Mouse (Mus musculus): ENCODE measurements at regions not wholly inside any gene's neighbourhood (a gene's known extent, or its start where the extent isn't known, plus 50 kb on each side); places are given as distances from the start of the nearest gene placed in this dataset.

DNA sequence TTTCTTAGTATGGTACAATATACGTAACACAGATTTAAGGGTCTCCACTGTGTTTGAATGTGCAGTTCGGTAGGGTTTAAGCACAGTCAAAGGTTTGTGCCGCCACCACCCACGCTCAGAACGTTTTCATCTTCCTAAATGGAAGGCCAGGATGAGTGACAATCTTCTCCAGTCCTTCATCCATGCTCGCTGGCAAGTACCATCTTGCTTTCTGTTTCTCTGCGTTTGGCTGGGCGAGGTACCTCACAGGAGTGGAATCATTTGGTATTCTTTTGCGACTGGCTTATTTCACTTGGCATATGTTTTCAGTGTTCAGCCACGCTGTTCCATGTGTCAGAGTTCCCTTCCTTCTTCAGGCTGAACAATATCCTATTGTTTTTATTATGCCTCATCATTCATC lies 342.3 kb downstream of the Pax1 start:
- DNase-seq (ENCODE audit: low read depth, low spot score): no peak

DNA sequence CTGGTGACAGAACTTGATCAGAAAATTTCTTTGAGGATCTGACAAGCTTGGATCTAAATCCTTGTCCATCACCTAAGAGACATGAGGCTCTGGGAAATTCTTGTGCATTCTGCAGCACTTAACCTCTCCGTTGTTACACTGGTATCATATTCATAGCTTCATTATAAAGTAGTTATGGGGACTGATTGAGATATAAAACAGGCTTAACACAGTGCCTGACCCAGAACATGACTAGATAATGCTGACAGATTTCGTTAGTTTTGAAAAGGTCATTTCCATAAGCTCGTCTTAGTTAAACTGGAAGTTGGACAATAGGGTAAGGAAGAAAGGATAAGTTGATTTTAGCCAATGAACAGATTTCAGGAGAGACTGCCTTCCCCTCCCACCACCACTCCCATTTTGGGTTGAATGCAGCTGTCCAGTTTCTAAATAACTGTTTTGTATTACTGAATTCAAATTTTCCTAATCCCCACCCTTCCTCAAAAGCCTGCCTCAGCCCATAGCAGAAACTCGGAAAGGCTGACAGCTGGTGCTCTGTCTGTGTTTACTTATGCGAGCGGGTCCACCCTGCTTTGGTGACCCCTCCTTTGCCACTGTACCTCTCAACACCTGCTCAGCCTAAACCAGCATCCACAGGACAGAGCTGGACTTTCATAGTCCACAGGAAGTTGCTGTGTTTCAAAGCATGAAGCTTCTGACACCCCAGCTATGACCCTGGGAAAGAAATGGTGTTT lies 340.8 kb downstream of the Pax1 start:
- no peak for DNase-seq (ENCODE audit: low read depth, low spot score)

DNA sequence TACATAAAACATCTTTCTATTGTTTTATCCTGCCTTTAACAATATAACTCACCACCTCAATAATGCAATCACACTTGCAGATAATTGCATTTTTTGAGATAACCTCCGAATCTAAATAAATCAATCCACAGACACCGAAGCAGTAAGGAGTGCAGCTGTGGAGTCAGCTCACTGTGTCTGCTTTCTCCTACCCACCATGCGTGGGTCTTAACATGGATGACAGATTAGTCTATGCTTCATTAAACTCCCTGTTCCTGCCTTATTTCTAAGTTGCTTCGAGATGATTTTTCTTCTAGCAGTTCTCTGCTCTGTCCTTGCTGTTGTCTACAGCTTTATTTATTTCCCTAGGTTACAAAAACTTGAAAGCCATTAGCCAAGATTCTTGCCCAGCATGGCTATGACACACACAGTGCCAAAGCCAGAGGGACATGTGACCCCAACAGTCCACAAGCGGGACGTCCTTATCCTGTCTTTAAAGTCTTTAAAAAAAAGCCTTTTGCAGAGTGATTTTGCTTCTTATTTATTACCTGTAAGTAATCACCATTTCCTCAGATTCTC lies 337.9 kb downstream of the Pax1 start:
- no peak for DNase-seq (ENCODE audit: low read depth, low spot score)

DNA sequence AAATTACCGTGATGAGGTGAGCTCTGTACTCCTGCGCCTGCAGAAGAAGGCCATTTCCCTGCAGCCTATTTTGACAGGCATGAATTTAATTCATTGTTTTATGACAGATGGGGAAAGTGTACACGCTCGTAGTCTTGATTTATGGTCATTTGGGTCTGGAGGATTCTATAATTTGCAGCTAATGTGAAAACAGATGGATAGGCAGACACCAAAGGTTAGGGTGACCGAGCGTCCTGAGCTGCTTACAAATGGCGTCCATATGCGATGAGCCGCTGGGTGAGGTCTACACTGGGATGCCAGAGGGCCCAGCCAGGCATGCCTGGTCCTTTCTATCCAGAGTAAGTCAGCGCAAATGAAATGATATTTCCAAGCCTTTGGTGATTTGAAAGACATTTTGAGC lies 330.2 kb downstream of the Pax1 start:
- DNase-seq (ENCODE audit: low read depth, low spot score): no peak

DNA sequence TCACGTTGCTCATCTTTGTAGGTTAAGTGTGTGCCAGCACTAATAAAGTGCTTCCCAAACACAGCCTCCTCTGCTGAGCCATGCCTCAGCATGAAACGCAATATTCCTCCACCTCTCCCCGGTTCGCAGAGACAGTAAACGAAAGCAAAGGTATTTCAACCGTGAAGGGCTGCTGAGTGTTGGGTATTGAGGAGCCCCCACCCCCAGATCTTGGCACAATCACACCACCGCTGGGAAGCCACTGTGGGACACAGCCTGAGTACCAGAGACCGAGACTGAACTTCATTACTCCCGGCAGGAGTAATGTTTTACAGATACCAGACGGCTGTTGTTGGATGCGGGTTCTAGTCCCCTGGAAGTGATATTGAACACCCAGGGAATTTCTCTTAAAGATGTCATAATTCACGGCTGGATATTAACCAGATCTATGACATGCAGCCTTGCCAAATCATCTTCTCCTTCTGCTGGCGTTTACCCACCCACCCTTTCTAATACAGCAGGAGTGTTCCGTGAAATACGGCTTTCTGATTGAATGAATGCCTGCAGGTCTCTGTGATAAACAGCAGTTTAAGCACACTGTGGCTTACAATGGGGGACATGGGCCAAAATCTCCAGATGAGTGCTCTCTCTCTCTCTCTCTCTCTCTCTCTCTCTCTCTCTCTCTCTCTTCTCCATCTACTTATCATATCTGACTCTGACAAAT lies 328.9 kb downstream of the Pax1 start:
- DNase-seq (ENCODE audit: low read depth, low spot score): no peak

DNA sequence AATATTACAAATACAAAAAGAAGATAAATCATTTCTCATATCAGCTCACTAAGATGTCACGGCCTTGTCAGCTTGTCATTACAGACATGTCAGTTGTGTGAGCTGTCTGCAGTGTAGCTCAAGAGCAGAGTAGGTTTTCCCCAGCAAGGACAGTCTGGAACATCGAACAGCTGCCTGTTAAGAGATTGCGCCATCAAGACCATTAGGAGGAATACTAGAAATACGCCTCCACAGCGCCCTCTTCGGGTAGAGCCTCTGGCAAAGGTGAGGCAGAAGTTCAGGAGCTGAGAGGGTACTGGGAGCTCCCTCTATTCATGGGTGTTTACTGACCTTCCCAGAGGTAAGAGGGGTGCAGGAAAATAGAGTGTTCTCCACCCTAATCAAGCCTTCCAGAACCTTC lies 327.0 kb downstream of the Pax1 start:
- DNase-seq (ENCODE audit: low read depth, low spot score): peak; percentile 76

DNA sequence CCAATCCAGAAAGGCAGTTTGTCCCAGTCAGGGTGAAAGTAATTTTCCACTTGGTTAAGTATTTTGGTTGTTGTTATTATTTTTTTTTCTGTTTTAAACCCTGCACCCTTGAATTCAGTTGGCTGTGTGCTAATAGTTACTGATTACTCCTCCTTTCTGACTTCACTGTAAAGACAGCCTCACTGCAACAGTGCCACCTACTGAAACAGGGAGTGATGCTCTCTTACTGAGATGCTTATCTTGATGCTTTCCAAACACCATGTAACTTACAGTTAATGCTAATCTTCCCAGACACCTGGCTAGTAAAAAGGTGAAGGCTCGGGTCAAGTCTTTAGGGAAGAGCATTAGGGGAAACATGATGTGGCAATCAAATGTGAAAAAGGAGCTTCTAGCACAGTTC lies 294.9 kb downstream of the Pax1 start:
- peak; percentile 16 for DNase-seq (ENCODE audit: low read depth, low spot score)

DNA sequence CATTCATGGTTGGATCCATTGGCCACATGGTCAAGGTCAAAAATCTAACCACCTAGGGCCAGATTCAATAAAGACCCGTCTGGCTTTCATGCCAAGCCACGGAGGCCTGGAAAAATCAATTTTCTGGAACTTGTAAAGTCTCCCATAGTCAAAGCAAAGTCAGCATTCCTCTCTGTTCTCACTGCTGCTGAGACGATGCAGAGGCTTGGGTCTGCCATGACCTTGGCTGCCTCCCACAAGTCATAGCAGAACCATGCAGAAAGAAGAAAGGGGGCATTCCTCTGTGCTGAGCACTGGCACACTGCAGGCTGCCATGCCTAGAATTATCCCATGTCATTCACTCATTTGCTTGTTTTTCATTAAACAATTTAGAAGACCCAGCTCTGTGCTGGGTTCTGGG lies 288.5 kb downstream of the Pax1 start:
- no peak for DNase-seq (ENCODE audit: low read depth, low spot score)

DNA sequence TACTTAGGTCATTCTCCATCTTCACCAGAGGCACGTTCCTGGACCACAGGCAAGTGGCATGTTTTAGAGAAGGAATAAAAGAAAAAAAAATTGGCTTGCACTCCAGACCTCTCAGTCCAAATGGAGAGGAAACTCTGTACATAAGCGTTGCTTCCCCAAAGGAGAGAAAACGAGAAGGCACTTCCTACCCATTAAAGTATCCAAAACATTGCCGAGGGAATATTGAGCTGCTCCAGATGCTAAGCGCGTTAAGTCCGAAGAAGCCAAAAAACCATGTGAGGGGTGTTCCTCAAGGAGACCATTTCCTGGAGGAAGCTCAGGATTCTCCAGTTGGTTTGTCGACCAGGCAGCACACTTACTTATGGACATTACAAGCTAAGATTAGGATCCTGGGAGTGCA lies 286.2 kb downstream of the Pax1 start:
- DNase-seq (ENCODE audit: low read depth, low spot score): no peak

DNA sequence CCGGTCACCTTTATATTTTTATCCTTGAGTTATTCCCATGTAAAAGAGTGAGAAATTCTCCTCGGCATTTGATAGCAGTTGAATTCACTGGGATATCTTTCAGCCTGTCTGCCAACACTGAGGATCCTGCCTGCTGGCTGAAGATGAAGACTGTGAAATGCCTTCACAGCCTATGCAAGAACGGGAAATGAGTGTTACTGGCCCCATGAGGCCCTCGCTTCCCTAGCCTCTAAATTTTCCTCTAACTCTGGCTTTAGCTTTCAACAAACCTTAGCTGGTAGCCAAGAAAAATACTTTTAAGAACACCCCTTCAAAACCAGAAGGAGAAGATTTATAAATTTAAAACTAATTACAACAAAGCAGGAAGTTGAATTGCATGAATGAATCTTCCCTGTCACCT lies 285.8 kb downstream of the Pax1 start:
- no peak for DNase-seq (ENCODE audit: low read depth, low spot score)

DNA sequence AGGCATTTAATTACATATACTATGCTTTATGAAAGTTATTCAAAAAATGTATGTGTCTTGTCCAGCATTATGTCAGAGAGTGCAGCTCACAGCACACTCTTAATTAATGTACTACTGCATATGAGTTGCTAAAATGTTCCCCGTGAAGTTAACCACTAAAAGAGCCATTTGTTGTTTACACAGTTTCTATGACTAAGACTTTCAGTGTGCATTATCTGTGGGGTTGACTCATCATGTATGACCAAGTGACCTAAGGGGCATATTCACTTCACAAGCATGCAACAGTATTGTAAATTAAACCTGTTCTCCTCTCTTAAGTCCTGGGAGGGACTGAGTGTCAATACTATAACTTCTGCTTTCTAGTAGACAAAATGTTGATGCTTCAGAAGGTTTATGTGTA lies 276.2 kb downstream of the Pax1 start:
- DNase-seq (ENCODE audit: low read depth, low spot score): no peak

DNA sequence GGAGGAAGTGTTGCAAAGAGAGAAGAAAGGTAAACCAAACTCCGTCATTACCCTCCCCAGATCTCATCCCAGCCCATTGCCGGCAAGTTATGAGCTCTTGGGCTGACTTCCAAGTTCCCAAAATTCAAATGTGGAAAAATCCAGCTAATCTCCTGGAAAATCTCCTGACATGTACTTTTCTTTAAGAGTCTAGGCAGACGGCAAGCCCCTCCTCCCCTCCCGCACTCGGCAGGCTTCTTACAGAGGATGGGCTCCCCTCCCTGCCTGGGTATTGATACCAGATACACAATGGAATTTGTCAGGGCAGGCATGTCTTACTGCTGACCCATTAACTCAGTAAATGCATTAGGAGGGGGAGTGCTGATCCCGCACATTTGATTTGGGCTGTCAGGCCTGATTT lies 271.0 kb downstream of the Pax1 start:
- no peak for DNase-seq (ENCODE audit: low read depth, low spot score)

DNA sequence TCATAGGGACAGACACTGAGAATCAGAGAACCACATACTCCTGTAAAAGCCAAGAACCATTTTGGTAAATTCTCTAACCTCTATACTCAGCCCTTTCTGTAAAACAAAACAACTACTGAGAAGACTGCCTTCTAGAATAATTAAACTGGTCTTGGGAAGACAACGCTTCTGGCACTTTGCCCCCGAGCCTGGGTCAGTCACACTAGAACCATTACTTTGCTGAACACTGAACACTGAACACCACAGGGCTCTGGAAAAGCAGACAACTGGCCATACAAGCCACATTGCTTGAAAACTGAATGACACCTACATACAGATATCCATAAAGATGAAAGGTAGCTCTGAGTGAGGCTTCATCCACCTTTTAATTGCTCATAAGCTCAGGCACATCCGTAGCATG lies 268.0 kb downstream of the Pax1 start:
- no peak for DNase-seq (ENCODE audit: low read depth, low spot score)

DNA sequence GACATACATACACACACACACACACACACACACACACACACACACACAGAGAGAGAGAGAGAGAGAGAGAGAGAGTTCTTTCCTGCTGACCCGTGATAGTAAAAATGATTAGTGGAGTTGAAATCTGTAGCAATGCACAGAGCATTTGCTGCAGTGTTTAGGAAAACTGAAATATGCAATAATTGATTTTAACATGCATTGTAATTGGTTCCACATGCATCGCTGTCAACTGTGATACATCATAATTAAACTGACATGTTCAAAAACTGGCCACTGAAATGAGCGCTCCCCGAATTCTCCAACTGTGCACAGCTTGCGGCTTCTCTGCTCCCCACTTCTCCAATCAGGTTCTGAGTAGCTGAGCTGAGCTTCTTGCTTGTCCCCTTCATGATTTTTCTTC lies 265.4 kb downstream of the Pax1 start:
- DNase-seq (ENCODE audit: low read depth, low spot score): no peak

DNA sequence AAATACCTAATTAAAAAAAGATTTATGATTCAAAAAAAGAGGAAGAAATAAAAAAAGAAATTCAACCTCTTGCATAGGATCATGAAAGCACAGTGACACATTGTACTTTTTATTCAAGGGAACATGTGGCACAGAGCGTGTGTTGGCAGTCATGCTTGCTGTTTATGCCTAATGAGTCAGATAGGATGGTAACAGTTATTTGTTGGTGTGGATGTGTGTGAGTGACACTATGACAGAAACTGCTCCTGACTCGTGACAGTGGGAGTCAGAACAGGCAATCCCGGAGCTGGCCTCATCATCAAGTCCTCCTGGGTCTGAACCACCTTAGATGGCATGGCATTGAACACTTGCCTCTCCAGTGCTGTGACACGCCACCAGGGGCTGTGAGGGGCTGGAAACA lies 261.4 kb downstream of the Pax1 start:
- DNase-seq (ENCODE audit: low read depth, low spot score): no peak

DNA sequence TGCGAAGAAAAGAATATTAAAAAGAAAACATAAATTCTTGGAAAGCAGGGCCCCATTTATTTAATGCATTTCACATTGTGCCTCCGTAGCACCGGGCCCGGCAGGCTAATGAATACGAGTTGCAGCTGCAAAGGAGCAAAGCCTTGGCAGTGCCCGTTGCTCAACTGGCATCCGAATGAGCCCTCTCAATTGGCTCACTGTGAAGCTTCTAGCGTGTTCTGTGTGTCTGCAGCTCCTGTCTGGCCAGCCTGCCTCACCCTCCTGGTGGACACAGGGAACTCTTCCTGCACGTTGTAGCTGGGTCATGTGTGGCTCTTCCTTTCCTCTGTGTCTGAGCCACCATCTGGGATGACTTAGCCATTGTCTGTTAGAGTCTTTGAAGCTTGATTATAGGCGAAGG lies 256.1 kb downstream of the Pax1 start:
- no peak for DNase-seq (ENCODE audit: low read depth, low spot score)

DNA sequence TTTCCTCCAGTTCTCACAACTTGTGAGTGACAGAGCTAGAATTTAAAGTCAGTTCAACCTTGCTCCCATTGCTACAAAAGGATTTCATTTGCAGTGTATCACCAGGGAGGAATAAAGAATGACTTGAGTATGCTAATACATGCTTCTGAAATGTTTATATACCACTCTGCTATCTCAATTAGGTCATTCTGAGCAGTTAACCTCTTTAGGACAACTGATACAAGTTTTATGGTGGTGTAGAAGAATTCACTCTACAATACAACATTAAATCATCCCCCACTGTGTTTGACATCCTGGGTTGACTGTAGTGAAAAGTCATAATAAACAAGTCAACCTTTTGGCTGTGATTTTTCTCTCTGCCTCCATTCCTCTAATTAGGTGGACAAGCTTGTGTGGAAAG lies 248.6 kb downstream of the Pax1 start:
- no peak for DNase-seq (ENCODE audit: low read depth, low spot score)

DNA sequence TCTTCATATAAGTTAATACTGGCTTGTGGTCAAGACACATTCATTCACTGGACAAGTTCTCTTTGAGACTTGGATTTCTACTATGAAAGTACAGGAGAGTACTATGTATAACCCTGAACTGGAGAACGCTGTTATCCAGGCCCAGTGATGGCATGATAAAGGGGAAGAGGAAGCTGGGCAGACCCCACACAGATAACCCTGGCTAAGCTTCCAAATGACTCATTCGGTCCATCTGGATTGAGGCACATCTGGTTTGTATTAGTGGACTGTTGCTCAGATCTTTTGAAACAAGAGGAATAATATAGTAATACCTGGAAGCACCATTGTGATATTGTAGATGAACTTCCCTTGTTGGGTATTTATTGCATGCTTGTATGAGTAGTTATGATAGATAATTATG lies 239.9 kb downstream of the Pax1 start:
- no peak for DNase-seq (ENCODE audit: low read depth, low spot score)

DNA sequence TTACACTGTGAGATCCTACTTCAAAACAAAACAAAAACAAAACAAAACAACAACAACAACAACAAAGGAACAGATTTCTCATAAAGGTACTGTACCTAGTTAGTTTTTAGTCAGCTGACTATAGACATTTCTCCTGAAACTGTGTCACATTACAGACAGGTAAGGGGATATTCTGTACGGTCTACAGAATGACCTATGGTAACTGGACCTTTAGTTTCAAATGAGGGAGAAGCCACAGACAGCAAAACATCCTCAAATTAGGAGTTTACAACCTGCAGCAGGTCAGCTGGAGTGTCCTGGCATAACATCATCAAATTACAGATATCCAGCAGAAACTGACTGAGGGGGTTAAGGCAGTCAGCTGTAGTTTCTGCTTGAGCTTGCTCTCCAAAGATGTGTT lies 210.7 kb downstream of the Pax1 start:
- DNase-seq (ENCODE audit: low read depth, low spot score): no peak

DNA sequence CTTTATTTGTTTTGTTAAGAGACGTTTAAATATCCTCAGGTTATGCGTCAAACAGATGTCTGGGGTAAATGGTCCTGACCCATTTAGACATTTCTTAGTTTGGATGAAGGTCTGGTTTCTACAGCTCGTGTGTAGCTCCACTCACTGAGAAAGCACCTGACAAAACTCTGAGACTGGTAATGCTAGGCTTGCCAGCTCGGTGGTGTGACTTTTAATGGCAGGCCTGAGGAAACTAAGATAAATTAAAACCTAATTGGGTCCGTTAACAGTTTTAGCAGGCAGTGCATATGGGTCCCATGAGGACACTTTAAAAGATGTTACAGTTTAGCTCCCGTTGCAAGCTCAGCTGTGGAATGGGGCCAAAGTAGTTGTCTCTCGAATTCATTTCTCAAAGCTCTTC lies 199.5 kb downstream of the Pax1 start:
- DNase-seq (ENCODE audit: low read depth, low spot score): no peak

DNA sequence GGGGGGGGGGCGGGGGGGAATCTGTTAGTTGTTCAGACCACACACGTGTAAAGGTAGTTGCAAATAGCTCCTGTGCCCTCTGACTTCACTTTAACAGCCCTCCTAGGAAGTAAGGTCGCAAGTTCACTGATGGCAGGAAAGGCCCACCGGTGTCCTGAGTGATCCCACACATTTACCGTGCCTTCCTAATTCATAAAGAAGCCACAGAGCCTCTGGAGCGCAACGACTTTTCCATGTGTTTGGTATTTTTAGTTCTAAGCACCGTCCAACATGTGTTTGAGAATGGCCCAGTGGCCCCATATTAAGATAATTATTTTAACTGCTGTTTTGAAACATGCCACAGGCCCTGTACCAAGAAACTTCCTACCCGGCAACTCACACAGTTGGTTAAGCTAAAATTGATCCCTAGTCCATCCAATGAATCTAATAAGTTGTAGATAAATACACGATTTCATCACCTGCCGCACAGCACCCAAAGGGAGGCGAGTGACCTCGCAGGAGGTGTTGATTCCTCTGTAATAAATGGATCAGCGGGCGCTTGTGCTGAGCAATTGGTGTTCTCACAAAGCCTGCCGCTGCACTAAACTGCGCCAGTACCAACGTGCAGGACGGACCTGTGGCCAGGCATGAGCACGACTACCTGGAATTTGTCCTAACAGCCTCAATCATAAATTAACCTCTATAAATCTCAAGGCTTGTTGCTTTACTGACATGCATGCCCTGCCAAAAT lies 198.9 kb downstream of the Pax1 start:
- DNase-seq (ENCODE audit: low read depth, low spot score): no peak

DNA sequence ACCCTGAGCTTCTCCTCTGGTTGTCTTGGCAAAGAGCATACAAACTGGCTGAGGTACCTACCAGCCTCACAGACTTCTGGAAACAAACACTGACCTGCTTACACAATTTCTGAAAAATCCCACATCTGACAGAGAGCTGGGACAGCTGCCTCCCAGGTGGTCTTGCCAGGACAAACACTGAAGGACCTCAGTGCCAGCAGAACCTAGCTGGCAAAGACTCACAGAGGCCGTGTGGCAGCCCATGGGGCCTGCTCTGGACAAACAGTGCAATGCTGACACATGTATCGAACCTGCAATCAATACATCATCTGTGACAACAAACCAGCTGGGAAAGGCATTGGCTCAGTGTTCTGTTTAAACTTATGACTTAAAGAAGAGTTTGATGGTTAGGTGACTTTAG lies 167.4 kb downstream of the Pax1 start:
- no peak for DNase-seq (ENCODE audit: low read depth, low spot score)

DNA sequence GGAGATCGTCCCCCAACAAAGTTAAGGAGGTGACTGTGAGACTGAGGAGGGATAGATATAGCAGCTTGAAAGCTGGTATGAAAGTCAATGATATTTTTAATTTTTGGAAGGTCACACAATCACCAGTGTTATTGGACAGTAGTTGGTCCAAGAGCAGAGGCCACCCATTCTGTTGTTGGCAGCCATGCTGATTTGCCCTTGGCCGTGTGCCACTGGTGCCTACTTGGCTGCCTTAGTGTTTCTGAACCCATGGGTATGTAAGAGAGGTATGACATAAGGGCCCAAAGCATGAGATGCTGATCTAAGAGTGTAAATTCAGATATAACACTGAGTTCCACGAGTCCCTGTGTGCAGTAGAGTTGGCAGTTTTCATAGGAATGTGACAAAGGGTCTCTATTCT lies 153.7 kb downstream of the Pax1 start:
- DNase-seq (ENCODE audit: low read depth, low spot score): no peak

Measured in ZHBTc4 (cell line).